Mouse (Mus musculus): ENCODE results near the gene Inf2. TPM values are rescaled to one million over a fixed set of nuclear protein-coding genes. Genes with fewer than 3 reads are reported as not detected.
A peak's percentile ranks its signal among the peaks of the same experiment; 100 is the strongest.

Inf2 gene
- total RNA-seq, 2 experiments from 2014 or later = 70.1 to 84.3 TPM

GRCm38 (mm10) chr12:112560176-112560797 is 28.3 kb upstream of the Inf2 start:
- intact Hi-C loops (cut with DNase I) = no loop called here

GRCm38 (mm10) chr12:112561163-112561562 is 27.4 kb upstream of the Inf2 start:
- intact Hi-C loops (cut with DNase I) = no loop called here
- no peak for DNase-seq (ENCODE audit: low spot score in 2 of 2)

More at GRCm38 (mm10) chr12:112560176-112560797, 28.3 kb upstream of the Inf2 start:
- DNase-seq (ENCODE audit: low spot score in 2 of 2) = no peak

GRCm38 (mm10) chr12:112562462-112562861 is 26.1 kb upstream of the Inf2 start:
- intact Hi-C loops (cut with DNase I) = no loop called here
- DNase-seq (ENCODE audit: low spot score in 2 of 2) = no peak

- intact Hi-C loops (cut with DNase I) = no loop called here
- no peak for DNase-seq (ENCODE audit: low spot score in 2 of 2)
These were observed 25.6 kb upstream of the Inf2 start for GRCm38 (mm10) chr12:112563011-112563410.

- DNase-seq (ENCODE audit: low spot score in 2 of 2) = no peak
- intact Hi-C loops (cut with DNase I) = no loop called here
These were observed 18.4 kb upstream of the Inf2 start for GRCm38 (mm10) chr12:112570160-112570559.

- intact Hi-C loops (cut with DNase I) = no loop called here
These were observed 17.5 kb upstream of the Inf2 start for GRCm38 (mm10) chr12:112571064-112571463.

GRCm38 (mm10) chr12:112575274-112575986 is 13.2 kb upstream of the Inf2 start:
- DNase-seq (ENCODE audit: low spot score in 2 of 2) = no peak
- intact Hi-C loops (cut with DNase I) = no loop called here

More at GRCm38 (mm10) chr12:112571064-112571463, 17.5 kb upstream of the Inf2 start:
- DNase-seq (ENCODE audit: low spot score in 2 of 2) = no peak

GRCm38 (mm10) chr12:112576341-112576740 is 12.2 kb upstream of the Inf2 start:
- intact Hi-C loops (cut with DNase I) = no loop called here
- peak; percentile 65 to 71 for DNase-seq (ENCODE audit: low spot score in 2 of 2)

GRCm38 (mm10) chr12:112576749-112577148 is 11.8 kb upstream of the Inf2 start:
- DNase-seq (ENCODE audit: low spot score in 2 of 2) = no peak
- intact Hi-C loops (cut with DNase I) = no loop called here

- DNase-seq (ENCODE audit: low spot score in 2 of 2) = no peak
- intact Hi-C loops (cut with DNase I) = no loop called here
These were observed 10.1 kb upstream of the Inf2 start for GRCm38 (mm10) chr12:112578296-112579090.

- intact Hi-C loops (cut with DNase I) = no loop called here
- no peak for DNase-seq (ENCODE audit: low spot score in 2 of 2)
These were observed 9.2 kb upstream of the Inf2 start for GRCm38 (mm10) chr12:112579430-112579829.

- DNase-seq (ENCODE audit: low spot score in 2 of 2) = no peak
- intact Hi-C loops (cut with DNase I) = no loop called here
These were observed 8.7 kb upstream of the Inf2 start for GRCm38 (mm10) chr12:112579926-112580325.

GRCm38 (mm10) chr12:112581113-112581512 is 7.5 kb upstream of the Inf2 start:
- no peak for DNase-seq (ENCODE audit: low spot score in 2 of 2)
- intact Hi-C loops (cut with DNase I) = no loop called here

- intact Hi-C loops (cut with DNase I) = no loop called here
- DNase-seq (ENCODE audit: low spot score in 2 of 2) = no peak
These were observed 3.6 kb upstream of the Inf2 start for GRCm38 (mm10) chr12:112584954-112585353.

- intact Hi-C loops (cut with DNase I) = no loop called here
- peak; percentile 65 to 80 for DNase-seq (ENCODE audit: low spot score in 2 of 2)
These were observed 2.6 kb upstream of the Inf2 start for GRCm38 (mm10) chr12:112585924-112586538.

GRCm38 (mm10) chr12:112587125-112588124 is 1.2 kb upstream of the Inf2 start:
- DNase-seq (ENCODE audit: low spot score in 2 of 2) = no peak
- intact Hi-C loops (cut with DNase I) = loop anchor here (2.0 kb wide), 1 partner anchor 17 kb away; no protein-coding TSS in a partner anchor

GRCm38 (mm10) chr12:112589491-112590191 is 1.1 kb downstream of the Inf2 start:
- intact Hi-C loops (cut with DNase I) = loop anchor here (2.0 kb wide), 1 partner anchor 15 kb away; no protein-coding TSS in a partner anchor

More at GRCm38 (mm10) chr12:112589491-112590191, 1.1 kb downstream of the Inf2 start:
- no peak for DNase-seq (ENCODE audit: low spot score in 2 of 2)
